Mouse (Mus musculus): Measurements from ENCODE around the gene Zfp446.

The Zfp446 gene

GRCm38 (mm10) chr7:12987409-12988189 lies 10.0 kb downstream of the Zfp446 start:
- DNase-seq, result no peak

- peak in 1 of 2 experiments; percentile 59 for DNase-seq
Measured at GRCm38 (mm10) chr7:12992222-12992621, 14.6 kb downstream of the Zfp446 start.

GRCm38 (mm10) chr7:12993148-12993547 lies 15.5 kb downstream of the Zfp446 start:
- no peak for DNase-seq

- DNase-seq, result no peak
Measured at GRCm38 (mm10) chr7:12995862-12996261, 18.2 kb downstream of the Zfp446 start.

GRCm38 (mm10) chr7:12997230-12997629 lies 19.6 kb downstream of the Zfp446 start:
- no peak for DNase-seq

- DNase-seq, result no peak
Measured at GRCm38 (mm10) chr7:12998053-12998452, 20.4 kb downstream of the Zfp446 start, which contains the start of gene Slc27a5. TSS of gene Slc27a5 (minus strand) at chr7:12998192.

GRCm38 (mm10) chr7:12998851-12999250 lies 21.2 kb downstream of the Zfp446 start, which contains the start of gene Trim28:
TSS of gene Trim28 (plus strand) at chr7:12999114.
- no peak for DNase-seq

- no peak for DNase-seq
Measured at GRCm38 (mm10) chr7:13001584-13001983, 23.9 kb downstream of the Zfp446 start.

GRCm38 (mm10) chr7:13003380-13003779 lies 25.7 kb downstream of the Zfp446 start:
- no peak for DNase-seq

GRCm38 (mm10) chr7:13006011-13006410 lies 28.4 kb downstream of the Zfp446 start:
- no peak for DNase-seq

- DNase-seq, result peak; percentile 41 to 58
Measured at GRCm38 (mm10) chr7:13006531-13006930, 28.9 kb downstream of the Zfp446 start.

GRCm38 (mm10) chr7:13007341-13008092 lies 29.9 kb downstream of the Zfp446 start:
- no peak for DNase-seq

GRCm38 (mm10) chr7:13009143-13010004 lies 31.7 kb downstream of the Zfp446 start:
- DNase-seq, result peak; percentile 93 to 95

- DNase-seq, result peak in 1 of 2 experiments; percentile 20
Measured at GRCm38 (mm10) chr7:13010005-13010908, 32.6 kb downstream of the Zfp446 start, which contains the start of gene Zbtb45. TSS of gene Zbtb45 (minus strand) at chr7:13010034.

GRCm38 (mm10) chr7:13013671-13014070 lies 36.0 kb downstream of the Zfp446 start:
- DNase-seq, result no peak

GRCm38 (mm10) chr7:13014275-13014839 lies 36.7 kb downstream of the Zfp446 start:
- no peak for DNase-seq

GRCm38 (mm10) chr7:13015217-13015616 lies 37.6 kb downstream of the Zfp446 start:
- DNase-seq, result no peak

GRCm38 (mm10) chr7:13022773-13023535 lies 45.3 kb downstream of the Zfp446 start:
- peak; percentile 79 to 87 for DNase-seq

GRCm38 (mm10) chr7:13023928-13024731 lies 46.5 kb downstream of the Zfp446 start:
- peak; percentile 90 to 95 for DNase-seq

- DNase-seq, result peak; percentile 68 to 87
Measured at GRCm38 (mm10) chr7:13024805-13025204, 47.2 kb downstream of the Zfp446 start.
